Mouse (Mus musculus): ENCODE results near the gene Top2a. TPM values are rescaled to one million over a fixed set of nuclear protein-coding genes. Genes with fewer than 3 reads are reported as not detected.

Gene Top2a
- polyA plus RNA-seq, 1 experiment from 2014 or later, result 181 TPM

- H3K4me2 ChIP-seq (ENCODE audit: low read depth, low read length), result no peak overlapping the region
- H3K27me3 ChIP-seq (replicated peaks; ENCODE audit: control insufficient read depth, insufficient read depth, low read length), result no peaks in the 10 kb centered on the region
- H3K27ac ChIP-seq (replicated peaks; ENCODE audit: low read depth, low read length), result no peak overlapping the region
- no peak overlapping the region for H3K4me3 ChIP-seq (ENCODE audit: low read depth, low read length)
- H3K36me3 ChIP-seq (ENCODE audit: control insufficient read depth, insufficient read depth, low read length), result peaks cover 2% of the 10 kb centered on the region
- no peak for DNase-seq (ENCODE audit: low spot score)
- 83% methylated on average over 12 of the region's 12 CpGs for WGBS
- ATAC-seq (ENCODE audit: low read depth), result no peak
- H3K9me3 ChIP-seq (ENCODE audit: control insufficient read depth, low read length), result no peaks in the 10 kb centered on the region
- H3K9ac ChIP-seq (ENCODE audit: low read depth, low read length), result no peak overlapping the region
- H3K4me1 ChIP-seq (ENCODE audit: control insufficient read depth, insufficient read depth, low read length), result 0 out of 2 replicates have a peak, but pooled peaks cover 12% of the 10 kb centered on the region
Observed at GRCm38 (mm10) chr11:99026899-99027440, 3.0 kb upstream of the Top2a start.

- H3K4me2 ChIP-seq (ENCODE audit: low read depth, low read length), result no peak overlapping the region
- H3K9ac ChIP-seq (ENCODE audit: low read depth, low read length), result no peak overlapping the region
- ATAC-seq (ENCODE audit: low read depth), result no peak
- H3K4me3 ChIP-seq (ENCODE audit: low read depth, low read length), result no peak overlapping the region
- peaks cover 13% of the 10 kb centered on the region for H3K36me3 ChIP-seq (ENCODE audit: control insufficient read depth, insufficient read depth, low read length)
- H3K9me3 ChIP-seq (ENCODE audit: control insufficient read depth, low read length), result no peaks in the 10 kb centered on the region
- no peak overlapping the region for H3K27ac ChIP-seq (replicated peaks; ENCODE audit: low read depth, low read length)
- DNase-seq (ENCODE audit: low spot score), result no peak
- no peaks in the 10 kb centered on the region for H3K27me3 ChIP-seq (replicated peaks; ENCODE audit: control insufficient read depth, insufficient read depth, low read length)
- 0 out of 2 replicates have a peak, but pooled peaks cover 12% of the 10 kb centered on the region for H3K4me1 ChIP-seq (ENCODE audit: control insufficient read depth, insufficient read depth, low read length)
- WGBS, result 87% methylated on average over 6 of the region's 6 CpGs
Observed at GRCm38 (mm10) chr11:99025878-99026277, 1.9 kb upstream of the Top2a start.

GRCm38 (mm10) chr11:99024468-99025134 is 612 bp upstream of the Top2a start:
- ATAC-seq (ENCODE audit: low read depth) (peak; percentile 14), DNase-seq (ENCODE audit: low spot score) (peak; percentile 59)
- peaks cover 24% of the 10 kb centered on the region for H3K36me3 ChIP-seq (ENCODE audit: control insufficient read depth, insufficient read depth, low read length)
- H3K9me3 ChIP-seq (ENCODE audit: control insufficient read depth, low read length), result no peaks in the 10 kb centered on the region
- 35% methylated on average over 18 of the region's 18 CpGs for WGBS
- peak overlapping the region; percentile 81 for H3K4me3 ChIP-seq (ENCODE audit: low read depth, low read length)
- peak overlapping the region; percentile 80 for H3K27ac ChIP-seq (replicated peaks; ENCODE audit: low read depth, low read length)
- H3K4me1 ChIP-seq (ENCODE audit: control insufficient read depth, insufficient read depth, low read length), result 0 out of 2 replicates have a peak, but pooled peaks cover 12% of the 10 kb centered on the region
- peak overlapping the region; percentile 55 for H3K4me2 ChIP-seq (ENCODE audit: low read depth, low read length)
- H3K27me3 ChIP-seq (replicated peaks; ENCODE audit: control insufficient read depth, insufficient read depth, low read length), result no peaks in the 10 kb centered on the region
- peak overlapping the region; percentile 45 for H3K9ac ChIP-seq (ENCODE audit: low read depth, low read length)

GRCm38 (mm10) chr11:99023094-99023493 is 895 bp downstream of the Top2a start:
- no peak for ATAC-seq (ENCODE audit: low read depth)
- Histone ChIP-seq H3K4me3 (ENCODE audit: low read depth, low read length) (peak overlapping the region; percentile 81), H3K9me3 (ENCODE audit: control insufficient read depth, low read length) (no peaks in the 10 kb centered on the region)

GRCm38 (mm10) chr11:99022384-99022933 is 1.5 kb downstream of the Top2a start:
- Histone ChIP-seq H3K4me2 (ENCODE audit: low read depth, low read length) (peak overlapping the region; percentile 70), H3K9me3 (ENCODE audit: control insufficient read depth, low read length) (no peaks in the 10 kb centered on the region), H3K36me3 (ENCODE audit: control insufficient read depth, insufficient read depth, low read length) (peaks cover 41% of the 10 kb centered on the region), H3K9ac (ENCODE audit: low read depth, low read length) (peak overlapping the region; percentile 87; the same call in 1 of the 2 replicates), H3K4me1 (ENCODE audit: control insufficient read depth, insufficient read depth, low read length) (0 out of 2 replicates have a peak, but pooled peaks cover 12% of the 10 kb centered on the region), H3K4me3 (ENCODE audit: low read depth, low read length) (peak overlapping the region; percentile 81), H3K27ac (replicated peaks; ENCODE audit: low read depth, low read length) (no peak overlapping the region), H3K27me3 (replicated peaks; ENCODE audit: control insufficient read depth, insufficient read depth, low read length) (no peaks in the 10 kb centered on the region)
- WGBS, result 84% methylated on average over 5 of the region's 5 CpGs
- DNase-seq (ENCODE audit: low spot score) (no peak), ATAC-seq (ENCODE audit: low read depth) (no peak)

More at GRCm38 (mm10) chr11:99023094-99023493, 895 bp downstream of the Top2a start:
- H3K36me3 ChIP-seq (ENCODE audit: control insufficient read depth, insufficient read depth, low read length), result peaks cover 34% of the 10 kb centered on the region
- no peak overlapping the region for H3K27ac ChIP-seq (replicated peaks; ENCODE audit: low read depth, low read length)
- 5% methylated on average over 4 of the region's 4 CpGs for WGBS
- H3K27me3 ChIP-seq (replicated peaks; ENCODE audit: control insufficient read depth, insufficient read depth, low read length), result no peaks in the 10 kb centered on the region
- peak overlapping the region; percentile 70 for H3K4me2 ChIP-seq (ENCODE audit: low read depth, low read length)
- H3K9ac ChIP-seq (ENCODE audit: low read depth, low read length), result peak overlapping the region; percentile 87
- no peak for DNase-seq (ENCODE audit: low spot score)
- H3K4me1 ChIP-seq (ENCODE audit: control insufficient read depth, insufficient read depth, low read length), result 0 out of 2 replicates have a peak, but pooled peaks cover 12% of the 10 kb centered on the region

- DNase-seq (ENCODE audit: low spot score) (no peak), ATAC-seq (ENCODE audit: low read depth) (no peak)
- H3K27ac ChIP-seq (replicated peaks; ENCODE audit: low read depth, low read length), result no peak overlapping the region
- H3K36me3 ChIP-seq (ENCODE audit: control insufficient read depth, insufficient read depth, low read length), result peaks cover 66% of the 10 kb centered on the region
- no peaks in the 10 kb centered on the region for H3K9me3 ChIP-seq (ENCODE audit: control insufficient read depth, low read length)
- no peaks in the 10 kb centered on the region for H3K27me3 ChIP-seq (replicated peaks; ENCODE audit: control insufficient read depth, insufficient read depth, low read length)
- WGBS, result 95% methylated on average over 6 of the region's 6 CpGs
- no peak overlapping the region for H3K9ac ChIP-seq (ENCODE audit: low read depth, low read length)
- H3K4me2 ChIP-seq (ENCODE audit: low read depth, low read length), result no peak overlapping the region
- H3K4me3 ChIP-seq (ENCODE audit: low read depth, low read length), result no peak overlapping the region
- 0 out of 2 replicates have a peak, but pooled peaks cover 12% of the 10 kb centered on the region for H3K4me1 ChIP-seq (ENCODE audit: control insufficient read depth, insufficient read depth, low read length)
Observed at GRCm38 (mm10) chr11:99019844-99020243, 4.1 kb downstream of the Top2a start.

- no peak for ATAC-seq (ENCODE audit: low read depth)
- Histone ChIP-seq H3K36me3 (ENCODE audit: control insufficient read depth, insufficient read depth, low read length) (peaks cover 97% of the 10 kb centered on the region), H3K9me3 (ENCODE audit: control insufficient read depth, low read length) (no peaks in the 10 kb centered on the region), H3K4me3 (ENCODE audit: low read depth, low read length) (no peak overlapping the region), H3K4me1 (ENCODE audit: control insufficient read depth, insufficient read depth, low read length) (no peaks in the 10 kb centered on the region), H3K27me3 (replicated peaks; ENCODE audit: control insufficient read depth, insufficient read depth, low read length) (no peaks in the 10 kb centered on the region), H3K4me2 (ENCODE audit: low read depth, low read length) (no peak overlapping the region), H3K27ac (replicated peaks; ENCODE audit: low read depth, low read length) (no peak overlapping the region), H3K9ac (ENCODE audit: low read depth, low read length) (no peak overlapping the region)
- DNase-seq (ENCODE audit: low spot score), result no peak
- 82% methylated on average over 1 of the region's 1 CpGs for WGBS
Observed at GRCm38 (mm10) chr11:99013856-99014255, 10.1 kb downstream of the Top2a start.

GRCm38 (mm10) chr11:99010706-99011105 is 13.3 kb downstream of the Top2a start:
- no peak overlapping the region for H3K4me2 ChIP-seq (ENCODE audit: low read depth, low read length)
- DNase-seq (ENCODE audit: low spot score) (no peak), ATAC-seq (ENCODE audit: low read depth) (no peak)
- 94% methylated on average over 5 of the region's 5 CpGs for WGBS
- no peak overlapping the region for H3K4me3 ChIP-seq (ENCODE audit: low read depth, low read length)
- no peak overlapping the region for H3K27ac ChIP-seq (replicated peaks; ENCODE audit: low read depth, low read length)
- H3K4me1 ChIP-seq (ENCODE audit: control insufficient read depth, insufficient read depth, low read length), result no peaks in the 10 kb centered on the region
- H3K27me3 ChIP-seq (replicated peaks; ENCODE audit: control insufficient read depth, insufficient read depth, low read length), result no peaks in the 10 kb centered on the region
- no peak overlapping the region for H3K9ac ChIP-seq (ENCODE audit: low read depth, low read length)
- peaks cover 85% of the 10 kb centered on the region for H3K36me3 ChIP-seq (ENCODE audit: control insufficient read depth, insufficient read depth, low read length)
- H3K9me3 ChIP-seq (ENCODE audit: control insufficient read depth, low read length), result no peaks in the 10 kb centered on the region
